Mouse (Mus musculus): ENCODE results near the gene Trabd2b.

GRCm38 (mm10) chr4:114509601-114510000, 103.1 kb downstream of the Trabd2b start:
- TF ChIP-seq CTCF (IDR thresholded peaks at IDR 0.05) (no peak), EP300 (IDR thresholded peaks at IDR 0.05) (no peak)

Measured in lung, postnatal 0 days (tissue).